Mouse (Mus musculus): ENCODE measurements around the gene P4ha1.
"Not testable (repeated sequence)": the region's sequence is repeated elsewhere in the genome, so short reads cannot be mapped to it uniquely, and the experiment has no call there.

Gene P4ha1

GRCm38 (mm10) chr10:59368729-59369128 is 45.6 kb downstream of the P4ha1 start:
- no peak for ATAC-seq (ENCODE audit: low TSS enrichment)

- no peak for ATAC-seq (ENCODE audit: low TSS enrichment)
Measured at GRCm38 (mm10) chr10:59369426-59369825, 46.3 kb downstream of the P4ha1 start.

- ATAC-seq (ENCODE audit: low TSS enrichment) = no peak
Measured at GRCm38 (mm10) chr10:59377906-59378305, 54.8 kb downstream of the P4ha1 start.

- no peak for ATAC-seq (ENCODE audit: low TSS enrichment)
Measured at GRCm38 (mm10) chr10:59378728-59379127, 55.6 kb downstream of the P4ha1 start.

GRCm38 (mm10) chr10:59379927-59380326 is 56.8 kb downstream of the P4ha1 start:
- no peak for ATAC-seq (ENCODE audit: low TSS enrichment)

- no peak for ATAC-seq (ENCODE audit: low TSS enrichment)
Measured at GRCm38 (mm10) chr10:59380411-59380821, 57.3 kb downstream of the P4ha1 start.

- not testable (repeated sequence) for ATAC-seq (ENCODE audit: low TSS enrichment)
Measured at GRCm38 (mm10) chr10:59381563-59381962, 58.5 kb downstream of the P4ha1 start.

GRCm38 (mm10) chr10:59386951-59387350 is 63.9 kb downstream of the P4ha1 start:
- ATAC-seq (ENCODE audit: low TSS enrichment) = peak; percentile 72

GRCm38 (mm10) chr10:59389652-59390051 is 66.6 kb downstream of the P4ha1 start:
- ATAC-seq (ENCODE audit: low TSS enrichment) = peak; percentile 90

- ATAC-seq (ENCODE audit: low TSS enrichment) = no peak
Measured at GRCm38 (mm10) chr10:59391907-59392306, 68.8 kb downstream of the P4ha1 start.

- ATAC-seq (ENCODE audit: low TSS enrichment) = not testable (repeated sequence)
Measured at GRCm38 (mm10) chr10:59395461-59395860, 72.4 kb downstream of the P4ha1 start, which contains the start of gene Gm10273. Gene Gm10273, plus strand, starts transcription at chr10:59395632.

GRCm38 (mm10) chr10:59402899-59403792 is 80.0 kb downstream of the P4ha1 start, which contains the start of gene Pla2g12b:
Gene Pla2g12b, plus strand, starts transcription at chr10:59403660.
- no peak for ATAC-seq (ENCODE audit: low TSS enrichment)

GRCm38 (mm10) chr10:59403793-59404149 is 80.7 kb downstream of the P4ha1 start:
- ATAC-seq (ENCODE audit: low TSS enrichment) = no peak

- no peak for ATAC-seq (ENCODE audit: low TSS enrichment)
Measured at GRCm38 (mm10) chr10:59408499-59408898, 85.4 kb downstream of the P4ha1 start.

GRCm38 (mm10) chr10:59410264-59410663 is 87.2 kb downstream of the P4ha1 start:
- no peak for ATAC-seq (ENCODE audit: low TSS enrichment)

- ATAC-seq (ENCODE audit: low TSS enrichment) = no peak
Measured at GRCm38 (mm10) chr10:59413711-59414110, 90.6 kb downstream of the P4ha1 start.

GRCm38 (mm10) chr10:59416623-59417022 is 93.5 kb downstream of the P4ha1 start:
- no peak for ATAC-seq (ENCODE audit: low TSS enrichment)

GRCm38 (mm10) chr10:59419516-59419915 is 96.4 kb downstream of the P4ha1 start:
- ATAC-seq (ENCODE audit: low TSS enrichment) = no peak

Measured in frontal cortex, adult (tissue).